Mouse (Mus musculus) 416B (cell line): Measurements from ENCODE around the gene Rrp9.
"Not testable (repeated sequence)": the region's sequence is repeated elsewhere in the genome, so short reads cannot be mapped to it uniquely, and the experiment has no call there.

Experiments
- DNase-seq: peaks from one replicate; pipeline ENCODE4 v3.0.0; 2011; ENCODE audit warnings: low read depth

Gene Rrp9

GRCm38 (mm10) chr9:106475046-106475445 is 717 bp upstream of the Rrp9 start:
- DNase-seq, result peak; percentile 50

- peak; percentile 83 for DNase-seq
These were observed 500 bp downstream of the Rrp9 start for GRCm38 (mm10) chr9:106476002-106476923.

GRCm38 (mm10) chr9:106476924-106477484 is 1.2 kb downstream of the Rrp9 start, which contains the start of gene Parp3:
TSS of gene Parp3 (minus strand) at chr9:106476949.
- peak; percentile 100 for DNase-seq

DNA sequence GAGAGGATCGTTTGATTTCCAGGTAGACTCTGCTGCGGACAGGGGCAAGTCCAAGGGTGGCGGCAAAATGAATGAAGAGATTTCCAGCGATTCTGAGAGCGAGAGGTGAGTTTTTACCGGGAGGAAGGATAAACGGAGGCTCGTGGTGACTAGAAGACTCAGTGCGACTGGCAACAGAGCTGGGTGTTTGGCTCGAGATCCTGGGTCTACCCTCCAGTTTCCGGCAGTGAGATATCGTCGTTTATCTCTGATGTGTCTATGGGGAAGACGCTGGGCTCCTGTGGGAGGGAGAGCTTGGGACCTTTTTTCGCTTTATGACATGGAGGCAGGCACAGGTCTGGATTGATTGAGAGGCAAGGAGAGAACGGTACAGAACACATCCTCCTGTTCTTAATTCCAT is 1.9 kb downstream of the Rrp9 start:
- peak; percentile 18 for DNase-seq

DNA sequence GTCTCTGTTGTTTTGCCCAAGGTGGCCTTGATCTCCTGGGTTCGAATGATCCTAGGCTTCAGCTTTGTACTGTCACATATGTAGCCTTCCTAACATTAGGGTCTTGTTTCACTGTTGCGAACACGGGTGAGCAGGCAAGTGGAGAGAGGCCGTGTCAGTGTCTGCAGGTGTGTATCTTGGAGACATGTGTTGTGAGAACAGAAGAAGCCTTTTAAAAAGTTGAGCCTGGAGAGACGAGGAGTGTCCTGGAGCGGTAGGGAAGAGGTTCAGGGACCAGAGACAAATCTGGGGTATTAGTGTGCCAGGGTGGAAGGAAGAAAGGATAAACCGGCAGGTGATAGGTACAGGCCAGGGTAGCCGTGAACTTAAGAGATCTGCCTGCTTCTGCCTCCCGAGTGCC is 2.3 kb downstream of the Rrp9 start:
- no peak for DNase-seq

- DNase-seq, result no peak
These were observed 4.8 kb downstream of the Rrp9 start for GRCm38 (mm10) chr9:106480541-106480940.

DNA sequence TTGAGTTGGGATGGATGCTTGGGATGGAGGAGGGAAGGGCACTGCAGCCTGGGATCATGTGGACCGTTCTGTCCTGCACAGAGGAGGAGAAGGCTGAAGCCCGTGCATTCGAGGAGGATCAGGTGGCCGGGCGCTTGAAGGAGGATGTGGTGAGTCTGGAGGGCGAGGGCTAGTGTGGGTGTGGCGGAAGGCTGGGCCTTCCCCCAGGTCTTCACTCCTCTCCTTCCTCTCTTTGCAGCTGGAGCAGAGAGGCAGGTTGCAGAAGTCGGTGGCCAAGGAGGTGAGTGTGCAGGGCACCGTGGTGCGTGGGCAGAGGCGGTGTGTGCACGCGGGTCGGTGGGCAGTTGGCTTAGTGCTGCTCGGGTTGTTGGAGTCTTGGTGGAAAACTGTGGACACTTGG is 5.3 kb downstream of the Rrp9 start:
- peak; percentile 50 for DNase-seq

- no peak for DNase-seq
These were observed 5.9 kb downstream of the Rrp9 start for GRCm38 (mm10) chr9:106481676-106482075.

GRCm38 (mm10) chr9:106482578-106483115 is 6.9 kb downstream of the Rrp9 start:
- DNase-seq, result no peak

GRCm38 (mm10) chr9:106483136-106483535 is 7.4 kb downstream of the Rrp9 start:
- DNase-seq, result no peak

DNA sequence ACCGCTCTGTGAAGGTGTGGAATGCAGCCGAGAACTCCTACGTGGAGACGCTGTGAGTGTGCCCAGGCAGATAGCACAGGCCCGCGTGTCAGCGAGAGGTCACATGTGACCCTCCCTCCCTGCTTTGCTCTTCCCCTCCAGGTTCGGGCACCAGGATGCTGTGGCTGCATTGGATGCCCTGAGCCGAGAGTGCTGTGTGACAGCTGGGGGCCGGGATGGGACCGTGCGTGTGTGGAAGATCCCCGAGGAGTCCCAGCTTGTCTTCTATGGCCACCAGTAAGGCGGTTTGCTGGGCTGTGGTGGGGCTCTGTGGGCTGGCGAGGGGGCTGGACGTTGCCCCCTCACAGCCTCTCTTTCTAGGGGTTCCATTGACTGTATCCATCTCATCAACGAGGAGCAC is 7.8 kb downstream of the Rrp9 start:
- DNase-seq, result no peak

- DNase-seq, result no peak
These were observed 9.3 kb downstream of the Rrp9 start for GRCm38 (mm10) chr9:106485076-106485475.

- not testable (repeated sequence) for DNase-seq
These were observed 11.8 kb downstream of the Rrp9 start for GRCm38 (mm10) chr9:106487602-106488001.

DNA sequence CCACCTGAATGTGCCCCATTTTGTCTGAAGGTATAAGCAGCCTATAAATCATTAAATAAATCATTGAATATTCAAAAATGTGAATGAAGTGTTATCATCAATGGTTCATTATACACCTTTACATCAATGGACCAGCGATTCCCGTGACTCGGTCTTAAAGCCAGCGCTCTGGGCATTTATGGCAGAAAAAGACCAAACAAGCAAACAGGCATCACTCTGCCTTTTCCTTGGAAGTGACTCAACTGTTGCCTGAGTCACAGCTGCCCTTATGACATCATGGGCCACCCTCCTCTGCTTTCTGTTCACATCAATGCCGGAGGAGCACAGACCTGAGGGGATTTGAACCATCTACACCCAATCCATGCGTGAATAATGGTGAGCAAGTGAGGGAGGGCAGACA is 23.9 kb downstream of the Rrp9 start, which contains the start of gene Iqcf1:
Iqcf1 (plus strand) TSS at position 301 of the 400 bp plus-strand sequence.
- DNase-seq, result peak; percentile 8

DNA sequence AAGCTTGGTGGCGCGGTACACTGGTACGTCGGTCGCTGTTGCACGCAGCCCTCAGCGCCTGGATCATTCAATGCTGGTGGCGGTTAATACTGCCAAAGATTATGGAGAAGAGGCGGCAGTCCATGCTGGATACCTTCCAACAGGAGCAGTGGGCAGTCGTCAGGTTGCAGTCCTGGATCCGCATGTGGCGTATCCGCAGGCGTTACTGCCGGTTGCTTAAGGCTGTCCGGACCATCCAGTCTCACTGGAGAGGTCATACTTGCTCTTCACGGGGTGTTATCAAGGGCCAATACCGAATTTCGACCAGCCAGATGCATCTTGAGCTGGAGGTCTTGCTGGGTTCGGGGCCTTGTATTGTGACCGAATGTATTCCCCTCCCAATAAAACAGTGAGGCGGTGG is 26.1 kb downstream of the Rrp9 start:
- DNase-seq, result no peak

GRCm38 (mm10) chr9:106504246-106504645 is 28.5 kb downstream of the Rrp9 start:
- DNase-seq, result no peak

DNA sequence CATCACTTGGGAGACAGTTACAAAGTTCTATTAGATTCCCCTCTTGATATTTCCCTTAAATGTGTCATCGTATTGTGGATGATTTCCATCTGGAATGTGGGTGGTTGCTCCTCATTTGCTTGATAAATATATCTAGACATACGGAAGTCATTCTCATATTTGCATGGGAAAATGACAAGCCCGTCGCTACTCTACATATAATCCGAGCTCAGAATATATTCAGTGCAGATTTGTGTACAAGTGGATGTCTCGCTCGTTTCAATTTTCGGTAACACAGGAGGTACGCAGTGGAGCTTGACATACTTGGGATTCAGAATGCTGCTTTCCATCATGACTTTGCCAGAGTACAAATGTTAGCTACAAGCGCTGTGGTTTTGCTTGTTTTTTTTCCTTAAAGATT is 33.6 kb downstream of the Rrp9 start:
- DNase-seq, result no peak

DNA sequence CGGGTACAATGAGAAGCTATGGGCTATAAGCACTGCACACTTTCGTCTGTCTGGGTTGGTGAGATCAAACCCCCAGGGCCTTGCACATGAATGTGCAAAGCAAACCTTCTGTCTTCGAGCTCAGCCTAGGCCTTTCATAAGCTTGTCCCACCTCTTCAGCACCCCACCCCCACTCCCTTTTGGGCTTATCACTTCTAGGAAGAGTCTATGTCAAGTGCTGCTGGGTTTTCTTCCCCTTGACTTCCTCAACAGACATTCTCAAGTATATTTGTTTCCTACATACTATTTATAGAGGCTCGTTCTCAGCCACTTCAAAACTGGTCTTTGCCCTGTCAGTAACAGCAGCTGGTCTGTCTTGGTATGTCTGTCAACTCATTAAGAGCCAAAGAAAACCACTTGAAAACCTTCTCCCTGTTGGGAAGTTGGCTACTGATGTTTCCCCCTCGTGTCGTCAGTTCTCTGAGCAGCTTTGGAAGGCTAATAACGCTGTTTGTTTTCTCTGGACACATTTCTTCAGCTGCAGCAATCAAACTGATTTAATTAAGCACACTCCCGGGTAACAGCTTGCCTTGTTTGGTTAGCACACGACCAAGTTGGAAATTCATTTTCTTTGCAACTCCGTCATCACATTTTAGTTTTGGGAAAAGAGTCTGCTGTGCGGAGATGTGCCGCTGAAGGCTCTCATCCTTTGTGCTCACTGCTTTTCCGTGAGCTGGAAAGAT is 37.1 kb downstream of the Rrp9 start:
- DNase-seq, result no peak

GRCm38 (mm10) chr9:106513566-106513965 is 37.8 kb downstream of the Rrp9 start:
- DNase-seq, result no peak

DNA sequence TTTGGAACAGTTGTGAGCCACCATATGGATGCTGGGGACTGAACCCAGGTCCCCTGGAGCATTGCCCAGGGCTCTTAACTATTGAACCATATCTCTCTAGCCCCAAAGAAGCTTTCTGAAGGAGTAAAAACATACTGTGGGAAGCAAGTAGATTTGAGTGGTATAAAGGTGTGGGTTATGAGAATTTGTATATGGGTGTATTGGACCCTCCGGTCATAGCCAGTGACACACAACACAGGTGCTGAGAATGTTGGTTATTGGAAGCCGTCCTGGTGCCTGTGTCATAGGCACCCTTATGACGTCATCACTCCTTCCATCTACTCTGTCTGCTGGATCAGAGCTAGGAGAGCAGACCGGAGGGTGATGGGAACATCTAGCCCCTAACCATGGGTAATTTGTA is 38.5 kb downstream of the Rrp9 start, which contains the start of gene Iqcf5:
Iqcf5 (plus strand) TSS at position 301 of the 400 bp plus-strand sequence.
- no peak for DNase-seq

- DNase-seq, result no peak
These were observed 43.7 kb downstream of the Rrp9 start for GRCm38 (mm10) chr9:106519433-106519832.

DNA sequence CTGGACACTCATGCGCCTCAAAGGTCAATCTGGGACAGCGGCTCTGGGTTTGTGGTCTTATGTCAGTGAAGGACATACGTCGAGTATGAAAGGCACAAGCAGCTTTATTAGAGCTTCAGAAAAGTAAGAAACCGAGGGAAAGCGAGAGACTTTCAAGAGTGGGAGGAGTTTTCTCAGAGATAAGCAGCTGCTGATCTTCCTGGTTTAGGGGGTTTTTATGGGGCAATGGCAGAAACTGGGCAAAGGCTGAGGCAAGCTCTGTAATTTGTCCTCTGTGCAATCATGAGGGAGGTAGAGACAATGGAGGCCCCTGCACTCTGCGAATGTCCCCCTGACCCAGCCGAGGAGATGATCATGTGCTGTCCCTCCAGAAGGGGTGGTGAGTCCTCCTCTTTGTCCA is 44.1 kb downstream of the Rrp9 start:
- no peak for DNase-seq
